Mouse (Mus musculus): ENCODE measurements at regions not wholly inside any gene's neighbourhood (a gene's known extent, or its start where the extent isn't known, plus 50 kb on each side); places are given as distances from the start of the nearest gene placed in this dataset.

GRCm38 (mm10) chr6:145300266-145300858 is 50.3 kb upstream of the Kras start:
- no peak overlapping the region for H3K4me3 ChIP-seq (ENCODE audit: low read depth, low read length)
- WGBS = 66% methylated on average over 6 of the region's 6 CpGs
- no peak overlapping the region for H3K4me2 ChIP-seq (ENCODE audit: low read depth, severe bottlenecking)
- H3K4me1 ChIP-seq (ENCODE audit: control insufficient read depth, insufficient read depth, low read length) = no peaks in the 10 kb centered on the region
- H3K36me3 ChIP-seq (ENCODE audit: control insufficient read depth, insufficient read depth, low read length) = no peaks in the 10 kb centered on the region
- H3K9ac ChIP-seq (ENCODE audit: low read length) = no peak overlapping the region
- H3K27ac ChIP-seq (replicated peaks; ENCODE audit: low read depth, low read length) = no peak overlapping the region
- no peaks in the 10 kb centered on the region for H3K27me3 ChIP-seq (ENCODE audit: control insufficient read depth, insufficient read depth, low read length)
- no peaks in the 10 kb centered on the region for H3K9me3 ChIP-seq (ENCODE audit: control insufficient read depth, low read length)
- DNase-seq (ENCODE audit: low spot score) = no peak
- no peak for ATAC-seq (ENCODE audit: insufficient number of reproducible peaks, low FRiP score, low TSS enrichment, low read depth)
